Mouse (Mus musculus) lung, postnatal 10 days (tissue): ENCODE measurements around the gene Gnb1.
A peak's percentile ranks its signal among the peaks of the same experiment; 100 is the strongest.
"Not testable (repeated sequence)": the region's sequence is repeated elsewhere in the genome, so short reads cannot be mapped to it uniquely, and the experiment has no call there.

Experiments
- DNase-seq: peaks from one replicate; pipeline ENCODE4 v3.0.0; 2021

The Gnb1 gene

GRCm38 (mm10) chr4:155554880-155555279 lies 63.7 kb downstream of the Gnb1 start:
- no peak for DNase-seq

DNA sequence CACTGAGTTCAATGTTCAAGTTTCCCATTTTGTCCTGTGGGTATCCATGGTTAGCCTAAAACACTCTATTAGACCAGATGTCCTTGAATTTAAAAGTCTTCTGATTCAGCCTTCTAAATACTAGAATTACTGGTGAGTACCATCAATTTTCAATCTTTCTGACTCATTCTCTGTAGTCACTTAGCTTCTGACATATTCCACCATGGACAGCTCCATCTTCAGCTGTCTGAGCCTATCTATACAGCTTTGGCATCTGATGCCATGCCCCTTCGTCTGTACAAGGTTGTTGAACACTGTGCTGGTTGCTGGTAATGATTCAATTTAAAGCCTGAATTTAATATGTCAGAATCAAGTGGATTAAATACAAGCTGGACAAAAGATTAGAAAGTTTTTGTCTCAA lies 64.3 kb downstream of the Gnb1 start:
- DNase-seq: no peak

DNA sequence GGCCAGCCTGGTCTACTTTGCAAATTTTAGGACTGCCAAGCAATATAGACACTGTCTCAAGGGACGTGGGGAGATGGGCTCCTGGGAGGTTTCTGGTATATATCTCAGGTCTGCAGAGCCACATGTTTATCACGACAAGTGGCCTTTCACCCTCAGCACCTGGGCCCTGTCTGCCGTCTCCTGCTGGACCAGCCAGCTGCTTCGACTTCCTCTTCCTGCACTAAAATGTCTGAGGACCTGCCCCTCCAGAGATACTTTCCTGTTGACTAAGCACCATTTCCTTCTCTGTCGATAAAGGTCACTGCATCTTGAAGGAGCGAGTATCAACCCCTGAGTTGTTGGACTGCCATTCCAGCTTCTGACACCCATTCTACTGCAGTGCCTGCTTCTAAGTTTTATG lies 68.3 kb downstream of the Gnb1 start:
- no peak for DNase-seq

- peak; percentile 21 for DNase-seq
Observed at GRCm38 (mm10) chr4:155560932-155561331, 69.8 kb downstream of the Gnb1 start.

DNA sequence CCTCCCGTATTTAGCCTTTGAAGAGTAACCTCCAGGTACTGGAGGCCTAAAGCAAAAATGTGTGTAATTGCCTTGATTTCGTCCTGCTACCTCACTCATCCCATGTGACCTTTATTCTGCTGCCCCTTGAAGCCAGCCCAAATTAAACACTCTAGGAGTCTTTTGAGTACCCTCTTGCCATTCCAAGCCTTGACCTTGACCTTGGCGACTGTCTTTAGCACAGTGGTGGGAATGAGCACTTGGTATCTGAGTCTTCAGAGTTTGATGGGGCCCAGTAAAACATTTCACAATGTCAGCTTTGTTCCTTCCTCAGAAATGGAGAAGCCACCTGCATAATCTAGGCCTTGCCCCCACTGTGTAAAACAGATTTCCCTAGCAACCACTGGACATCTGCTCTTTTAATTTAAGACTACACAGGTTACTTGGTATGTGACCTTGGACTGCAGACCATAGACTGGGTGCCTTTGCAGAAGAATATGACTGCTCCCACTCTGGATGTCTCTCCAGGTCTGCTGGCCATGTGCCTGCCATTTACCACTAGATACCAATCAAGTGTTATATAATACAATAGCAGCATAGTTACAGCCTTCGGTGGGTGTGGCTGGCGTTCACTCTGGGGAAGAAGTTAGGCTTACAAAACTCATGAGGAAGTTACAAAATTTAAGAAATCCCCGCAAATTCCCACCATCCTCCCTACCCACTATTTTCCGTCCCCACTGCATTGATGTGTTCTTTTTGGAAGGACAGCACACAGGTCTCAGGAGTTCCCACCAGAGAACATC lies 70.7 kb downstream of the Gnb1 start, which contains the start of gene Nadk:
Nadk (plus strand) TSS at position 718 of the 782 bp plus-strand sequence.
- DNase-seq: peak; percentile 47

GRCm38 (mm10) chr4:155562725-155563399 lies 71.7 kb downstream of the Gnb1 start:
- peak; percentile 76 for DNase-seq

GRCm38 (mm10) chr4:155563400-155564231 lies 72.5 kb downstream of the Gnb1 start:
- DNase-seq: peak; percentile 98

DNA sequence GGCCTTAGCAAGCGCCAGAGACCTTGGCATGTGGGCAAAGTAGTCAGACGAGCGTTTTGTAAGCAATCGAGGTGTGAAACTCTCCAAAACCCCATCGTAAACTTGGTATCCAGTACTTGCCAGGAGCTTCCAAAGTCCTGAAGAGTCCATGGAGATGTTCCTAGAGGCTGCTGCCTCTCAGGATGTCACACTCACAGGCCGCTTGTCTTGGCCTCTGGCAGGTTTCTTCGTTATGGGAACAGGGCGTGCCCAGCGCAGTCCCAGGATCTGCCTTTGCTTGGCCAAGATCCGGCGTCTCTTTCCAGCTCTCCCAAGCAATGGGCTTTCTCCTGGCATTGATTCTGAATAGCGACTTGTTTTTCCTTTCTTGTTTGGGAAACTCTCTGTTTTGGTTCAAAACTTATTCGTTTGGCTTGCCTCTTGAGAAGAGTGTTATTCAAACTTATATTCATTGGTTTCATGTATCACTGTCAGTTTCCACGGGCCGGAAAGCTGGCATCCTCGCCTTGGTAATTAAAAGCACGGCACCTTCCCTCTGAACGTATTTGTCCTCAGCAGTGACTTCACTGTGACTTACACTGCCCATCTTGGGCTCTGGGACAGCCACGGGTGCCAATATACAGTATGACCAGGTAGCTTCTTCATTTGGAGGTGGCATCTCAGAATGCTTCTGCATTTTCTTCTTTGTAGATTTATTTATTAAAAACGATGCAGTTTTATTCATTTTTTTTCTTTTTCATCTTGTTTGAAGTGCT lies 73.3 kb downstream of the Gnb1 start:
- peak; percentile 76 for DNase-seq

DNA sequence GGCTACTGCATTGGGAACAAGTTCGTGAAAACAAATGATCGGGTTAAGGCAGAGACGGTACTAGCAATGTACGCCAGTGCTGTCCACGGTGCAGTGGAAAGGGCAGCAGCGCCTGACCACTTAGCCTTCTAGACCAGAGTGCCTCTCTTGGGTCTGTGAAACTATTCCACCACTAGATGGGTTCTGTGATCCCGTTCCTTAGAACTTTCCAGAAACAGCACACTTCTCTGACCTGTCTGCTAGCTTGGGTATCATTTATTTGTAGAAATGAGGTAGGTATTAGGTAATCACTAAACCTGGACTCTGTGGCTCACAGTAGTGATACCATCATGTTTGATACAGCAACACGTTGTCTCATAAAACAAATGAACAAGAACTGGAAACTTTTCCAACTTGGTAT lies 75.4 kb downstream of the Gnb1 start:
- no peak for DNase-seq

- DNase-seq: peak; percentile 50
Observed at GRCm38 (mm10) chr4:155568170-155568569, 77.0 kb downstream of the Gnb1 start.

DNA sequence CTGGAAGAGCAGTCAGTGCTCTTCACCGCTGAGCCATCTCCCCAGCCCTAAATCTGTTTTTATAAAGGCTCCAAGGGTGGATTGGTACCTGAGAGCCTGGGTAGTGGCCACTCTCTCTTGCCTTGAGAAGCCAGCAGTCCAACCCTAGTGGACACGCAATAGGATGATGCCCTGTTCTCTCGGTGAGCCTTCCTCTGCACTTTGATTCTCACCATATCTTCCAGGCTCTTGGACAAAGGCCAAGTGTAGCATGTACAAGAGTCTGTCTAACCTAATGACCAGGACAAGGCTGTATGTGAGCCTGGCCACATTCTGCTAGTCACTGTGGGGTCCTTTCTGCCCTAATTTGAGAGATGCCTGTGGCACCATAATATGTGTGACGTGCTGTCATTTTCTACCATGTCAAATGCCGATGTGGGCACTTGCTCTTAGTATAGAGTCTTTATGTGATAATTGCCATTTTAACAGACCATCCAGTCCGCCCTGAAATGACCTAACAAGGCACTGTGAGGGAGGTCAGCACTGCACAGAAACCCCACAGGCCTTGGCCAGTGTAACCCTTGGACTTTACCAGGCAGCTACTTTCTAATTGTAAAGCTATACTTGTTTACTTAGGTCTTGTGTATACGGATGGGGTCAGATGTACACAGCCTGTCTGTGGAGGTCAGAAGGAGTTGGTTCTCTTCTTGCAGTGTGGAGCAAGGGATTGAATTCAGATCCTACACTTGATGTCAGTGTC lies 77.6 kb downstream of the Gnb1 start:
- DNase-seq: no peak

DNA sequence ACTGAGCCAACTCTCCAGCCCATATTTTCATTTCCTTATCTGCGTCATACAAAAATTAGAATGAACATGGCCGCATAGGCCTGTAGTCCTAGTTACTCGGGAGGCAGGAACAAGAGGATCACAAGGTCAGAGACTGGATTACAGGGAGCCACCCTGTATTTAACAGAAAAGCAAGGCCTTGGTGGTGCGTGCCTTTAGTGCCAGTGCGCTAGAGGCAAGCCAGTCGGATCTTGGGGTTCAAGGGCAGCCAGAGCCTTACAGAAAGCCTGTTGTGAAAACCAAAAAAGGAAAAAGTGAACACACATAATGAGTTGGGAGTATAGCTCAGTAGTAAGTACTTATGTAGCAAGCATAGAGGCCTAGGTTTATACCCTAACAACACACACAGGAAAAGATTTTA lies 78.7 kb downstream of the Gnb1 start:
- DNase-seq: no peak

DNA sequence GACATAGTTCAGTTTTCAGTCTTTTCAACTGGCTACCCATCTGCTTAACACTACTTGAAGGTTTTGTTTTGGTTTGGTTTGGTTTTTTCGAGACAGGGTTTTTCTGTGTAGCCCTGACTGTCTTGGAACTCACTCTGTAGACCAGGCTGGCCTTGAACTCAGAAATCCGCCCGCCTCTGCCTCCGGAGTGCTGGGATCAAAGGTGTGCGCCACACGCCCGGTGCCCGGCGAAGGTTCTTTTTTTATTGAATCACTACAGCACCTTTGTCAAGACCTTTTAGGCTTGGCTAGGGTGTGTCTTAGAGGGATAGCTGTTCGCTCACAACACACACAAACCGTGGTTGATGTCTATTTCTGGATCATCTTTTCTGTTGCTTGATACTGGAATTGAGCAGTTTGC lies 79.2 kb downstream of the Gnb1 start:
- DNase-seq: not testable (repeated sequence)

DNA sequence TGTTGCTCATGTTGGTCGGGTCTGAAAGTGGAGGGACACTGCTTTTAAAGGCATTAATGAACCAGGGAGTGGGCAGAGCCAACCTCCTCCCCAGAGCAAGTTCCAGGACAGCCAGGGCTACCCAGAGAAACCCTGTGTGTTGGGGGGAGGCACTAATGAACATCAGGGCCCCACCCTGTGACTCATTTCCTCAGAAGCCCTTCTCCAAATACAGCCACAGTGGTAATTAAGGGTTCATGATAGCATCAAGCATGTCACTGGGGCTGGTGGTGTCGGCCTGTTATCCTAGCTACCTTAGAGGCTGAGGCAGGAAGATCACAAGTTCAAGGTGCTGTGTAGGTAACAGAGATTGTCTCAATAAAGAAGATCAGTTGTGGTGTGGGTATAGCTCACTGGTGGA lies 80.3 kb downstream of the Gnb1 start:
- DNase-seq: no peak

DNA sequence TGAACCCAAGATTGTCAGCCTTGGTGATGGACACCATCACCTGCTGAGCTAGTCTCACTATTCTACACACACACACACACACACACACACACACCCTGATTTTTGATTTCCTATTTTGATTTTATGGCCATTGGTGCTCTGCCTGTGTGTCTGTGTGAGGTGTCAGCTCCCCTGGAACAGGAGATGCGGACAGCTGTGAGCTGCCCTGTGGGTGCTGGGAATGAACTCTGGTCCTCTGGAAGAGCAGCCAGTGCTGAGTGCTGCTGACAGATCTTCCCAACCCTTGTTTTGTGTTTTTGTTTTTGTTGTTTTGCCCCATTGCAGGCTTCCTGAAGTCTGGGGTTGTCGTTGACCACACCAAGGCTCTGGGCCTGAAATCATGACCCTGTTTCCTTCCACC lies 82.0 kb downstream of the Gnb1 start:
- no peak for DNase-seq

- no peak for DNase-seq
Observed at GRCm38 (mm10) chr4:155573876-155574275, 82.7 kb downstream of the Gnb1 start.

DNA sequence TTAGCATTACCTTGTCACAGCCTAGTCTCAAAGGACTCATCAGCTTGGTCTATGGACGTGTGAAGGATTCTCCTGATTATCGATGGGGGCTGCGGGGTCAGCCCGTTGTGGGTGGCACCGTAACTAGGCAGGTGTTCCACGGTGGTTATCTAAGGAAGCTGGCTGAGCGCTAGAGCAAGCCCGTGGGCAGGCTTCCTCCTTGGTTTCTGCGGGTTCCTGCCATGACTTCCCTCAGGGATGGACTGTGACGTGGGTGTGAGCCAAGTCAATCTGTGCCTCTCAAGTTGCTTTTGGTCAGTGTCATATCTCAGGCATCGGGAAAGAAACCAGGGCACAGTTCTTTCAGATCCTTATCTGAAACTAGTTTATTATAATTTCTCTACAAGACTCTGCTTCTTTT lies 83.8 kb downstream of the Gnb1 start:
- no peak for DNase-seq

- no peak for DNase-seq
Observed at GRCm38 (mm10) chr4:155575521-155575920, 84.4 kb downstream of the Gnb1 start.

- DNase-seq: no peak
Observed at GRCm38 (mm10) chr4:155577132-155577531, 86.0 kb downstream of the Gnb1 start.

DNA sequence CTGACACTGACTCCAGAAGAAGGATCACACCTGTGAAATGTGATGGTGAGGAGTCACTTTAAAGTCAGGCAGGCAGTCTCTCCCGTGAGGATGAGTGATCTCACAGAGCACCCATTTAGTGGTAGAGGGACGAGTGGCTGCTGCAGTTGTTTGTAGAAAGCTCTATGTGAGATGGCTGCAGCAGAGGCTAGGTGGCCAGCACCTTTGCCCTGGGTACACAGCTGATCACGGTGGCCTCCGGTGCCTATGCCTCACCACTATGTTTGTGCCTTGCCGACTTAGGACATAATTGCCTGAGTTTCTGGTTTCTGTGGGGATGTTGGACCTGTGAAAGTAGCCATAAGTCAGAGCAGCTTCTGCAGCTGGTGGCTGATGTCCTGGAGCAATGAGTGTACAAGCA lies 86.6 kb downstream of the Gnb1 start:
- DNase-seq: no peak

GRCm38 (mm10) chr4:155578336-155579125 lies 87.4 kb downstream of the Gnb1 start:
- peak; percentile 57 for DNase-seq
